Mouse (Mus musculus) kidney, embryonic 16.5 days (tissue): ENCODE measurements around the gene Mael. TPM values are rescaled to one million over a fixed set of nuclear protein-coding genes. Genes with fewer than 3 reads are reported as not detected.

ENCODE experiments used
- ATAC-seq: fragments of 200-750 bp; cut with Nextera tagmentation; 2 replicates; pipeline ENCODE4 v1.8.0; 2017; ENCODE audit warnings: moderate TSS enrichment; ENCODE audit not compliant: low FRiP score, low TSS enrichment
- H3K27ac ChIP-seq: fragments of 300-500 bp; sonication (generic); 2 replicates; pipeline ENCODE4 v1.5.1; 2014; ENCODE audit warnings: low read length
- H3K27me3 ChIP-seq: fragments of 300-500 bp; sonication (generic); 2 replicates; pipeline ENCODE4 v1.6.1; 2014; ENCODE audit warnings: low read length, control low read depth, mixed read lengths; ENCODE audit not compliant: insufficient read depth
- H3K36me3 ChIP-seq: fragments of 300-500 bp; sonication (generic); 2 replicates; pipeline ENCODE4 v1.6.1; 2014; ENCODE audit warnings: low read length, control low read depth, mixed read lengths; ENCODE audit not compliant: insufficient read depth
- H3K4me1 ChIP-seq: fragments of 300-500 bp; sonication (generic); 2 replicates; pipeline ENCODE4 v1.6.1; 2014; ENCODE audit warnings: low read length, control low read depth, mixed read lengths; ENCODE audit not compliant: insufficient read depth
- H3K4me2 ChIP-seq: fragments of 300-500 bp; sonication (generic); replicated peaks from 2 replicates; pipeline ENCODE4 v1.6.1; 2014; ENCODE audit warnings: low read depth, low read length
- H3K4me3 ChIP-seq: fragments of 300-500 bp; sonication (generic); 2 replicates; pipeline ENCODE4 v1.5.1; 2014; ENCODE audit warnings: mild to moderate bottlenecking, low read length
- H3K9ac ChIP-seq: fragments of 300-500 bp; sonication (generic); replicated peaks from 2 replicates; pipeline ENCODE4 v1.6.1; 2014; ENCODE audit warnings: low read length
- H3K9me3 ChIP-seq: fragments of 300-500 bp; sonication (generic); 2 replicates; pipeline ENCODE4 v1.6.1; 2016; ENCODE audit warnings: low read length, control low read depth
- WGBS: fragments of 180-500 bp; shearing (Covaris S2); extraction: QIAGEN DNeasy Blood & Tissue Kit; methylation state at CpG from one replicate; pipeline ENCODE4 v1.1.7; 2014; 5-methylcytosine and 5-hydroxymethylcytosine counted together
- polyA plus RNA-seq: library from polyadenylated mRNA; unstranded; fragments of >200 nt; fragmentation: Nextera tagmentation; extraction: Ambion mirVana; gene quantifications from 2 replicates; pipeline ENCODE4 v1.2.1, GENCODE M21; 2015

Mael gene
- polyA plus RNA-seq, 1 experiment from 2014 or later, result 0.42 TPM

- no peaks in the 10 kb centered on the region for H3K9me3 ChIP-seq
- H3K27me3 ChIP-seq, result no peaks in the 10 kb centered on the region
- H3K4me2 ChIP-seq, result no peak overlapping the region
- no peak overlapping the region for H3K27ac ChIP-seq
- no peaks in the 10 kb centered on the region for H3K4me1 ChIP-seq
- WGBS, result 75% methylated on average over 6 of the region's 6 CpGs
- ATAC-seq, result no peak
- no peaks in the 10 kb centered on the region for H3K36me3 ChIP-seq
- no peak overlapping the region for H3K4me3 ChIP-seq
- no peak overlapping the region for H3K9ac ChIP-seq
These were observed 5.7 kb upstream of the Mael start for GRCm38 (mm10) chr1:166244285-166244684.

- Histone ChIP-seq H3K36me3 (no peaks in the 10 kb centered on the region), H3K27ac (no peak overlapping the region), H3K4me2 (no peak overlapping the region), H3K4me1 (no peaks in the 10 kb centered on the region), H3K4me3 (no peak overlapping the region), H3K9ac (no peak overlapping the region), H3K27me3 (no peaks in the 10 kb centered on the region), H3K9me3 (no peaks in the 10 kb centered on the region)
- 85% methylated on average over 4 of the region's 4 CpGs for WGBS
- no peak for ATAC-seq
These were observed 24.4 kb downstream of the Mael start for GRCm38 (mm10) chr1:166214181-166214580.

GRCm38 (mm10) chr1:166209371-166209770 lies 29.2 kb downstream of the Mael start:
- Histone ChIP-seq H3K36me3 (no peaks in the 10 kb centered on the region), H3K9me3 (no peaks in the 10 kb centered on the region), H3K9ac (no peak overlapping the region), H3K27me3 (no peaks in the 10 kb centered on the region), H3K4me3 (no peak overlapping the region), H3K4me1 (no peaks in the 10 kb centered on the region), H3K4me2 (no peak overlapping the region), H3K27ac (no peak overlapping the region)
- no peak for ATAC-seq
- 87% methylated on average over 6 of the region's 6 CpGs for WGBS

- no peak overlapping the region for H3K9ac ChIP-seq
- no peaks in the 10 kb centered on the region for H3K27me3 ChIP-seq
- H3K4me2 ChIP-seq, result no peak overlapping the region
- no peaks in the 10 kb centered on the region for H3K4me1 ChIP-seq
- H3K36me3 ChIP-seq, result no peaks in the 10 kb centered on the region
- no peak overlapping the region for H3K27ac ChIP-seq
- 30% methylated on average over 3 of the region's 3 CpGs for WGBS
- no peaks in the 10 kb centered on the region for H3K9me3 ChIP-seq
- ATAC-seq, result 0 out of 2 replicates have a peak, but pooled peaks have one; percentile 57
- H3K4me3 ChIP-seq, result no peak overlapping the region
These were observed 33.4 kb downstream of the Mael start for GRCm38 (mm10) chr1:166205159-166205558.

GRCm38 (mm10) chr1:166204171-166204570 lies 34.4 kb downstream of the Mael start:
- H3K36me3 ChIP-seq, result no peaks in the 10 kb centered on the region
- 28% methylated on average over 5 of the region's 5 CpGs for WGBS
- no peak for ATAC-seq

GRCm38 (mm10) chr1:166189821-166190220 lies 48.7 kb downstream of the Mael start:
- Histone ChIP-seq H3K36me3 (no peaks in the 10 kb centered on the region), H3K9me3 (no peaks in the 10 kb centered on the region), H3K4me3 (no peak overlapping the region), H3K4me1 (no peaks in the 10 kb centered on the region), H3K9ac (no peak overlapping the region), H3K27ac (no peak overlapping the region), H3K4me2 (no peak overlapping the region), H3K27me3 (no peaks in the 10 kb centered on the region)
- 86% methylated on average over 4 of the region's 4 CpGs for WGBS
- ATAC-seq, result no peak

More at GRCm38 (mm10) chr1:166204171-166204570, 34.4 kb downstream of the Mael start:
- no peaks in the 10 kb centered on the region for H3K4me1 ChIP-seq
- H3K9ac ChIP-seq, result no peak overlapping the region
- H3K4me2 ChIP-seq, result no peak overlapping the region
- no peaks in the 10 kb centered on the region for H3K27me3 ChIP-seq
- no peaks in the 10 kb centered on the region for H3K9me3 ChIP-seq
- H3K27ac ChIP-seq, result no peak overlapping the region
- no peak overlapping the region for H3K4me3 ChIP-seq

- WGBS, result 78% methylated on average over 5 of the region's 5 CpGs
- Histone ChIP-seq H3K4me3 (no peak overlapping the region), H3K9me3 (no peaks in the 10 kb centered on the region), H3K9ac (no peak overlapping the region), H3K4me2 (no peak overlapping the region), H3K27ac (no peak overlapping the region), H3K4me1 (no peaks in the 10 kb centered on the region; the same call in 1 of the 2 replicates), H3K27me3 (no peaks in the 10 kb centered on the region), H3K36me3 (no peaks in the 10 kb centered on the region)
- ATAC-seq, result no peak
These were observed 53.2 kb downstream of the Mael start for GRCm38 (mm10) chr1:166185357-166185756.

GRCm38 (mm10) chr1:166184391-166185229 lies 53.9 kb downstream of the Mael start:
- Histone ChIP-seq H3K9me3 (no peaks in the 10 kb centered on the region), H3K36me3 (no peaks in the 10 kb centered on the region), H3K4me1 (no peaks in the 10 kb centered on the region; the same call in 1 of the 2 replicates), H3K9ac (no peak overlapping the region), H3K4me2 (no peak overlapping the region), H3K27ac (no peak overlapping the region), H3K4me3 (no peak overlapping the region), H3K27me3 (no peaks in the 10 kb centered on the region)
- 68% methylated on average over 22 of the region's 22 CpGs for WGBS
- ATAC-seq, result no peak

- H3K9me3 ChIP-seq, result no peaks in the 10 kb centered on the region
- no peaks in the 10 kb centered on the region for H3K27me3 ChIP-seq
- H3K36me3 ChIP-seq, result no peaks in the 10 kb centered on the region
- H3K4me1 ChIP-seq, result no peaks in the 10 kb centered on the region; the same call in 1 of the 2 replicates
- no peak overlapping the region for H3K9ac ChIP-seq
- no peak overlapping the region for H3K4me2 ChIP-seq
- H3K27ac ChIP-seq, result no peak overlapping the region
- H3K4me3 ChIP-seq, result no peak overlapping the region
- WGBS, result 46% methylated on average over 10 of the region's 10 CpGs
- ATAC-seq, result peak; percentile 54; the same call in 1 of the 2 replicates
These were observed 55.5 kb downstream of the Mael start for GRCm38 (mm10) chr1:166182952-166183627.

GRCm38 (mm10) chr1:166181510-166181909 lies 57.0 kb downstream of the Mael start:
- H3K9ac ChIP-seq, result no peak overlapping the region
- no peaks in the 10 kb centered on the region for H3K27me3 ChIP-seq
- no peak overlapping the region for H3K4me3 ChIP-seq
- H3K27ac ChIP-seq, result no peak overlapping the region
- ATAC-seq, result no peak
- no peaks in the 10 kb centered on the region for H3K36me3 ChIP-seq
- H3K9me3 ChIP-seq, result no peaks in the 10 kb centered on the region
- H3K4me1 ChIP-seq, result no peaks in the 10 kb centered on the region; the same call in 1 of the 2 replicates
- no peak overlapping the region for H3K4me2 ChIP-seq
- 85% methylated on average over 7 of the region's 7 CpGs for WGBS
